ENCODE assay signal across 19 mouse cellular contexts in the genomic region with DNA sequence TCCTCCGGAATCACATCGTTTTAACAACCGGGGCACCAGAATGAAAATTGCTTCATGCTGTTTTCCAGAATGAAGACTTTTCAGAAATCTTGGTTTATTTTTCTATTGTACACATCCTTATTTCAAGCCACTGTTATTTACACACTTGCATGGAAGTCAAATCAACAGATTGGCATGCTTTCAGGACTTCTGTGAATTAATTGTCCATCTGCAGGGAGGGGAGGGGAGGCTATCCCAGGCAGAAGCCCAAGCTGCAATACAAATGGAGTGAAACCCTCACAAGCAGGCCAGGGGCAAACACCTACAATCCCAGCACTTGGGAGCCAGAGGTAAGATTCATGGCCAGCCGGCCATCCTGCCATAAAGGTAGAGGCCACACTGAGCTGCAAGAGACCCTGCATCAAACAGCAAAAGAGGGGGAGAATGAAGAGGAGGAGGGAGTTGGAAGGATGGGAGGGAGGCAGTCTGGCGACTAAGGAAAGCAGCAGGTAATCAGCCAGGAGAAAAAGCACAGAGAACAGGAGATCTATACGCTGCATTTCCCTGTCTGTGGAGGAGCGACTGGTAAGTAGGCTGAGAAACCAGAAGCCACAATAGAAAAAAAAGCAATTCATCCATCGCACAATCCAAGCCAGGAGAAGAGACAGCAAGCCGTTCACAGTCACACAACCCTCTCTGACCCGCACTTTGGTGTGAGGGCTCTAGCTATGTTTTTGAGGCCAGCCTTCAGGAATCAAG. TPM values are rescaled to one million over a fixed set of nuclear protein-coding genes. Genes with fewer than 3 reads are reported as not detected.
DNase-seq lines count a peak whose midpoint lies in the region; TF ChIP-seq lines count a peak whose summit lies in the region.
"Had no signal": no experiment of that assay in that cellular context is flagged by ENCODE, and none has a peak within 500 bp of the region (broad histone marks: within the 10 kb centered on the region; RNA-seq: fewer than 3 reads in every experiment).

No protein-coding gene starts in this region.

- WGBS in cerebellum, adult 2 months: 45% methylated on average over 10 of the region's 10 CpGs

- TF ChIP-seq POLR2A in cerebellum, adult 2 months (IDR thresholded peaks at IDR 0.05; ENCODE audit: borderline replicate concordance, insufficient read depth, low read length): no peak

- H3K4me3 ChIP-seq in cerebellum, adult 2 months (replicated peaks; ENCODE audit: insufficient read depth, low read depth, low read length): no peak overlapping the region
- H3K4me3 ChIP-seq: hindbrain, embryonic 10.5 days; intestine, embryonic 15.5 days; limb, embryonic 12.5 days had no signal

- no peak overlapping the region for H3K27ac ChIP-seq in cerebellum, adult 2 months (ENCODE audit: insufficient read depth, low read length)
- H3K27ac ChIP-seq: hindbrain, embryonic 10.5 days; intestine, embryonic 15.5 days; limb, embryonic 12.5 days; macrophage had no signal

- no peak for TF ChIP-seq CTCF in cerebellum, adult 2 months (IDR thresholded peaks at IDR 0.05; ENCODE audit: borderline replicate concordance, insufficient read depth, low read depth, low read length)

- intact Hi-C loops in heart, postnatal 10 days (cut with DNase I): no loop called here

- H3K4me1 ChIP-seq in cerebellum, adult 2 months (ENCODE audit: control insufficient read depth, insufficient read depth, low read length): peaks cover 18% of the 10 kb centered on the region

- no peaks in the 10 kb centered on the region for H3K27me3 ChIP-seq in cerebellum, adult 2 months (ENCODE audit: control insufficient read depth, insufficient read depth, low read length)
- H3K27me3 ChIP-seq: intestine, embryonic 15.5 days; limb, embryonic 12.5 days had no signal

- peak; percentile 34 to 44 for DNase-seq in cerebellum, adult 2 months
- no peak for DNase-seq in cerebellum, adult 8-10 months
- DNase-seq in heart, adult 11 months: peak; percentile 87
- no peak for DNase-seq in heart, postnatal 10 days
- DNase-seq in brain, adult 2 months (ENCODE audit: low read depth, low spot score): peak; percentile 61
- DNase-seq in cerebellum, adult 9-11 months: peak; percentile 28
- DNase-seq in thymus, postnatal 10 days (ENCODE audit: low spot score in 2 of 2): no peak
- DNase-seq: adrenal gland, postnatal 36 days; gastrocnemius, postnatal 10 days; kidney, adult 8-10 months; kidney, postnatal 10 days; liver, postnatal 0 days; right cerebral cortex, adult 18-20 months; right cerebral cortex, postnatal 4 days; thymus, postnatal 25 days had no signal

RNA-seq across cellular contexts. Expression of gene Carmil1, which starts 48.7 kb away (rescaled TPM):
- polyA plus RNA-seq in cerebellum, adult 2 months (2012; rRNA removed): 23.7 and 24.8 TPM in 2 replicates
- 10 to 100 TPM in 1 of 2 experiments, 1 to 10 TPM in 1; 4.5 to 10.9 TPM for total RNA-seq in heart, postnatal 10 days (2021)

Comparison
In these comparisons a context has a peak if more than half of its experiments do, and no peak if none do; other contexts are left out.
1. DNase-seq: peak in cerebellum, adult 2 months (2 of 2), heart, adult 11 months (single experiment), brain, adult 2 months (single experiment) and cerebellum, adult 9-11 months (single experiment); none in cerebellum, adult 8-10 months (single experiment), heart, postnatal 10 days (0 of 2) and thymus, postnatal 10 days (0 of 2).